Mouse (Mus musculus): ENCODE results near the gene Gpr149. TPM values are rescaled to one million over a fixed set of nuclear protein-coding genes. Genes with fewer than 3 reads are reported as not detected.

The Gpr149 gene
- polyA plus RNA-seq (2012; rRNA removed): 0.03 TPM in 1 of 2 replicates, not detected in the other

DNA sequence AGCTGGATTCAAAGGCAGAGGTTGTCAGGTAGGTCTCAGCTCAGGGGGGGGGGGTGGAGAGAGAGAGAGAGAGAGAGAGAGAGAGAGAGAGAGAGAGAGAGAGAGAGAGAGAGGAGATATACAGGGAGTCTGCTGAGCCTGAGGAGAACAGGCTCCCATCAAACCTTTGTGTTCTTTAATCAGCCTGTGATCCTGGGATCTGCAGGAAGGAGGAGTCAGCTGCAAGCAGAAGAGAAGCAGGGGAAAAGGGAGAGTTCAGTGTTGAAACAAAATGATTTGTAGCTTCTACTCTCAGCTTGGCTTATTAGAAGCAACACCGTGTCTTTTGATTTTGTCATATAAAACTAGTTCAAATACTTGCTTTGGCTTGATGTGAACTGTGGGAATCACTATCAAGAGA, at the start of gene Gpr149:
Gpr149 (minus strand) TSS at position 168 of the 400 bp plus-strand sequence.
- DNase-seq (ENCODE audit: low spot score): no peak

DNA sequence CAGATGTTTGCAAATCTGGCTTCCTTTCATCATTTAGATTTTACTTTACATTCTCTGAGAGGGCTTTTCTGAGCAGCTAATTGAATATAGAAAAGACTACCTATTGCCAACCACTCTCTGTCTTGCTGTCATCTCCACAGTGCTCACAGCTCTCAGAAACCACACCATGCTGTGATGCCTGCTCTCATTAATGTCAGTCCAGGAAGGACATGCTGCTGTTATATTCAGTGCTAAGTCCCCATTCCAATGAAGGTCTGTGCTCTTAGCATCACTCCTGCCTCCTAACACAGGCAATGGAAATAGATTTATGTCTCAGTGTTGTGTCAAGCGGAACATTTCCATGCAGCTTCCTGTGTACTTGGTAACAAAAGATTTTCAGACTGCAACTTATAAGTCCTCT, 45.6 kb upstream of the Gpr149 start:
- DNase-seq (ENCODE audit: low spot score): no peak

DNA sequence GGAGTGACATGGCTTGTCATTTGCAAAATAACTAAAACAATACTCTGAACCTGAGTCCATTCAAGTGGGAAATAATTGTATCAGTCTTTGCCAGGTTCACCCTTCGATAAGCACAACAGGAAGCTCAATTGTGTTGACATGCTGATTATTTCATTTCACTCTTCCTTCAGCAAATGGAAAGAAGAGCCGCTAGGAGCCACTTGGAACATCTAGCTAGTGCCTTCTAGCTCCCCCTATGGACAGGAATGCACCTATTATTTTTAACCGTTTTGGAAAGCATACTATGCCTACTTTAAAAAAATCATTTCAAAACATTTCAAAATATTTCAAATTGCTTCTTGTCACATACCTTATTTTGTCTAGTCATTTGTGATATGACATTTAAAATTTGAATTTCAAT, 5.9 kb upstream of the Gpr149 start:
- no peak for DNase-seq (ENCODE audit: low spot score)

DNA sequence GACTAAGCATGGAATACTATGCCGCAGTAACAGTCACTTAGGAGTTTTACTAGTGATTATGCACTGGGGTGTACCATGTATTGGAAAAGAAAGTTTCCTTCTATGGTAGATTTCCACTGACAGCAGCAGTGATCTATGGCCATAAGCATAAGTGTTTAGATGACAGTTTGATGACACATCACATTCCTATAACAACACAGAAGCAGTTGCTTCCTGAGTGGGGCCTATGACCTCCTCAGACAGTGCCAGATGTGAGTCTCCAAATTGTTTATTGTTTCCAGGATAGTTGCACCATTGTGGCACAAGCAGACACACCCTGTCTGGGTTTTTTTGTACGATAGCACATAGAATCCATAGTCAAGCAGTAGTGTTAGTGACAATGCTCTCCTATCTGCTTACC, 991 bp upstream of the Gpr149 start:
- no peak for DNase-seq (ENCODE audit: low spot score)

DNA sequence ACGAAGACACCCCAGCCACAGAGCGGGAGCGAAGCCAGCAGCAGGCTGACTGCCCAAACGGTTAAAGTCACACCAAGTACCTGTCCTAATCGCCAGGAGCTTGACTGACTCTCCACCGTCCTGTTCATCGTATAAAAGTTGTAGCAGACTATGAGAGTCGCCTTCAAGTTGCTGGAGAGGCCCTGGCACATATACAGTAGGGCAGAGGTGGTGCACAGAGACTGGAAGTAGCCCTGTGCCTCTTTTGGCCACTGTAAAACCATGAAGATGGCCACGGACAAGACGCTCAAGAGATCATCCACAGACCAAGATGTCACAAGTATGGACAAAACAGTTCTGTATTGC, 921 bp downstream of the Gpr149 start:
- DNase-seq (ENCODE audit: low spot score): no peak

DNA sequence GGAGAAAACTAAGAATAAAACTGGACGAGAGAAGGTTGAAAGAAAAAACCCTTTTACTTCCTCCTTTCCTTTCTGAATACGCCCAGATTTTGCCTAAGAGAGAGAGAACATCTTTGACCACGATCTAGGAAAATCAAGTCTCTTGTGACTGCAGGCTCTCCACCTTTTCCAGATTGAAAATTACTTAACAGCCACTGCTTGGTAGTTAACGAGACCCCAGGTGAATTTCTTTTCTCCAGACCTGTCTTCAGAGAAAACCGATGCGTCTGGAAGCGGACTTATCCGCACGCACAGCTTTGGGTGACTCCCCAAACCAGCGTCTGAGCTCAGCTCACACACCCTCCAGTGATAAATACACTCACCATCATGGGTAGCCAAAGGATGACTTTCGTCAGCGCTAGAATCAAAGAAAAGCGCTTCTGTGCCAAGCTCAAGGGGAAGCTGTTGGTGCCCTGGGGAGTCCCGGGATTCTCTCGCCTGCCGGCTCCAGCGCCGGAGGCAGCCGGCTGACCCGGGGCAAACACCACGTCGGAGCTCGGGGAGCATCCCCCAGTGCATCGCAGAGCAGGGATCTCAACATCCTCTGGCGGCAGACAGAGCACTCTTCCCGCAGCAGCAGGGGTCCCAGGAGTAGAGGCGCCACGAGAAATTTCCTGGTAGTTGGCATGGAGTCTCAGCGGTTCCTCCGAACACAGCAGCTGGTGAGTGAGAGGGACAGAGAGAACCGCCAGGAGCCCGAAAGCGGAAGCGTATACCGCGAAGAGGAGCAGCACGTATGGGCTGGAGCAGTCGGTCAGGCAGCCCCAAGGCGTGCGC, 1.5 kb downstream of the Gpr149 start:
- DNase-seq (ENCODE audit: low spot score): no peak

DNA sequence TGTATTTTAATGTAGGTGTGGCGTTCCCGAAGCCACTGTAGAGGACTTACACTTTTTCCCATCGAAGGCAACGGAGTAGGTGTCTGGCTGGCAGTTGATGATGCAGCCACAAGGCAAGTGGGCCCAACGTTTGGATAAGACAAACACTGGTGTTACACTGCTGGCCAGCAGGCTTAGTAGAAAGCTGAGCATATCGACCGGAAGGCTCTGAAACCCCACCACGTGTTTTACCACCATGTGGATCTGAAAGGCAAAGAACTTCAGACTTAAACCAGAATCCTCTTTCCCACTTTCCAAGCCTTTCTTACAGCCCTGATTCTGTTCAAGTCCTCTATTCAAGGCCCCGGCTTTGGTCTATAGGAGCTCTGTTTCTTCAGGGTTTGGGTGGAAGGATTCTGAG, 2.5 kb downstream of the Gpr149 start:
- DNase-seq (ENCODE audit: low spot score): no peak

DNA sequence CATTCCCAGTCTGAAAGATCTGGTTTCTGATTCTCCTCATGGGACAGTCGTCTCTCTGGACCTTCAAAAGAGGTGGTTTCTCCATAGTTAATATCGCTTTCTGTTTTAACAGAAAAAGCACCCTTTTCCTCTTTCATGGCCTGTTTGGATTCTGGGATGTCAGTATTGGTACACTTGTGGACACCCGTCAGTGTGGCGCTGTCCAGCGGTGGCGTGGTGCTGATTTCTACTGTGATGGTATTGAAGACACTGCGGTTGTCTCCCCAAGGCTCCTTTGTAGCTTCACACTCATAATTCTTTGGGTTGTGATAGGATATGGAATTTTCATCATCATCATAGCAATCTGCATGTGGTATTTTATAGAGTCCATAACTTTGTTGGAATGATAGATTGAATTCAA, 10.1 kb downstream of the Gpr149 start:
- no peak for DNase-seq (ENCODE audit: low spot score)

DNA sequence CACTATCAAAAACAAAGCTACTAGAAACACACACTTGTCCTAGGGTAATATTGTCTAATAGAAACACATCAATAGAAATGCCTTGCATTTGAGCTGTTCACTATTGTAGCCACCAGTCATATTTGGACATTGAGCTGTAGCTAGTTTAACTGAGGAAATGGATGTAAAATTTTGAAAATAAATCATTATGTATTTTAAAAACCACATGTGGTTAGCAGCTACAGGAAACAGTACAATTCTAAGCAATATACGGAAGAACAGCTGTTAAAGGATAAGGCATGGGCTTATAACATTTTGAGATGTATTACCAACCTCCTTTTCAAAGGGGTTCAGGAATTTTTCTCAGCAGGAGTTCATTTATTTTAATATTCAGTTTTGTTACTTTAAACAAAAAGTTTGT, 19.9 kb downstream of the Gpr149 start:
- no peak for DNase-seq (ENCODE audit: low spot score)

DNA sequence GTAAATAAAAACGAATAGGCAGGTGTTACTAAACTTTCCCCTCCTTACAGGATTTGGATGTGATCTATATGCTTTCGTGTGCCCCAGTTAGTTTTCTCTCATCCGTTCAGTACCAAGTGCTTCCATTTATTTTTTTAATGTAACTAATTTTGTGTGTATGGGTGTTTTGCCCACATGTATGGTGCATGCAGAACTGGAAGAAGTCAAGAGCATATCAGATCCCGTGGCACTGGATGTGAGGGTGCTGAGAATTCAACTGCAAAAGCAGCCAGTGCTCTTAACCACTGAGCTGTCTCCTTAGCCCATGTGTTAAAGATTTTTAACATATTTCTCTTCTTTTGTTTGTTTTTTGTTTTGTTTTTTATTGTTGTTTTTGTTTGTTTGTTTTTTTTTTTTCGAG, 77.3 kb downstream of the Gpr149 start:
- no peak for DNase-seq (ENCODE audit: low spot score)

DNA sequence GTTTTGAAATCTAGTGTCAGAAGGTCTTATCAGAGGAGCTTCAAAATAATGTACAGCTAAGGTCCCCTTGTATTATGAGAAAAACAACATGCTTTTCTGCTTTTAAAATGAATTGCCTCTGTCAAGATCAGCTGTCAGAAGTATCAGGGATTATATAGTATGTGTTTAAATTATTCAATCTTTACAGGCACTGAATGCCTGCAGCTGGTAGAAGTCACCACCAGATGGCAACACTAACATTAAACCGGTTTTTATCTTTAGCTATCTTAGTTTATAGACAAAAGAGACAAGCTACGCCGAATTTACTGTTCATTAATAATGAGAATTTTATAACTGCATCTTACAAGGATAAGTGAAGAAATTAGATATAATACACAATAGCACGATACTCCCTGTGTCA, 77.8 kb downstream of the Gpr149 start:
- DNase-seq (ENCODE audit: low spot score): no peak

DNA sequence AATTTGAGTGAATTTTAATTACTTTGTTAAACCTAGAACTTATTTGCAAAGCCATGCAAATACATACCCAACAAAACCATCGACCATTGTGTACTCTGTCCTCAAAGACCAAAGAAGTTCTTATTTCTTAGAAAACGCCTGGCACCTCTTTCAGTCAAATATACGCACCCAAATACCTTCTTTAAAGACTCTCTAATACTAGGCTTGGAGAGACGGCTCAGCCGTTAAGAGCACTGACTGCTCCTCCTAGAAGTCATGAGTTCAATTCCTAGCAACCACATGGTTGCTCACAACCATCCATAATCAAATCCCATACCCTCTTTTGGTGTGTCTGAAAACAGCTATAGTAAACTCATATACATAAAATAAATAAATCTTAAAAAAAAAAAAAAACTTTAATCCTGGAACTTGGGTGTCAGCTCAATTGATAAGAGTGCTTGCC, 97.7 kb downstream of the Gpr149 start:
- DNase-seq (ENCODE audit: low spot score): no peak

DNA sequence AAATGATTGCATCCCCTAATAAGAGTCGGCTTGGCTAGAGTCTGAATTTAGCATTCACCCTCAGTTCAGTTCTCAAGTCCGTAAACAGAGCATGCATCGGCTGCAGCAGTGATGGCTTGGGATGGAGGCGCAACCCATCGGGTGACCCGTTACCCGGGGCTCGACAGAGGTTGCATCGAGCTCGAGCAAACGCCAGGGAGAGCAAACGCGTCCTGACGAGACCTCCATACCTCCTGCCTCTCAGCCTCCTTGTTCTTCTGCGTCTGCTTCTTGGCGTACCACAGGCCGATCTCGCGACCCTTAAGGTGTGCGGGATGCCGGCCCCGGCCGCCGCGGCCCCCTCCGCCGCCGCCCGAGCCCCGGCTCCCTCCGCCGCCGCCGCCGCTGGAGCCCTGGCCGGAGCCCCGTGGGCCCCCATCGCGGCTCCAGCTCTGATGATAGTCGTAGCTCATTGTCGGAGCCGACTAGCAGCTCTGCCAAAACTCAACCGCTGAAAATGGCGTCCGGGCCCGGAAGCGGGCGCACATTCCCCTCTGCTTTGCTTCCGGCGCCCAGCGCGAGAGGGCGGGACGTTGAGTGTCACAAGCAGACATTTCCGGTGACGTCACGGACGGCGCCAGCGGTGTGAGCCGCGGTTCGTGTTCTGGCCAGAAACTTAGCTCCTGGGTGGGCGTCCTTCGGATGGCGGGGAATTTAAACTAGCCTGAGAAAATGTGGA, 98.3 kb downstream of the Gpr149 start, which contains the start of gene Dhx36:
Dhx36 (minus strand) TSS at position 517 of the 718 bp plus-strand sequence.
- peak; percentile 87 for DNase-seq (ENCODE audit: low spot score)

DNA sequence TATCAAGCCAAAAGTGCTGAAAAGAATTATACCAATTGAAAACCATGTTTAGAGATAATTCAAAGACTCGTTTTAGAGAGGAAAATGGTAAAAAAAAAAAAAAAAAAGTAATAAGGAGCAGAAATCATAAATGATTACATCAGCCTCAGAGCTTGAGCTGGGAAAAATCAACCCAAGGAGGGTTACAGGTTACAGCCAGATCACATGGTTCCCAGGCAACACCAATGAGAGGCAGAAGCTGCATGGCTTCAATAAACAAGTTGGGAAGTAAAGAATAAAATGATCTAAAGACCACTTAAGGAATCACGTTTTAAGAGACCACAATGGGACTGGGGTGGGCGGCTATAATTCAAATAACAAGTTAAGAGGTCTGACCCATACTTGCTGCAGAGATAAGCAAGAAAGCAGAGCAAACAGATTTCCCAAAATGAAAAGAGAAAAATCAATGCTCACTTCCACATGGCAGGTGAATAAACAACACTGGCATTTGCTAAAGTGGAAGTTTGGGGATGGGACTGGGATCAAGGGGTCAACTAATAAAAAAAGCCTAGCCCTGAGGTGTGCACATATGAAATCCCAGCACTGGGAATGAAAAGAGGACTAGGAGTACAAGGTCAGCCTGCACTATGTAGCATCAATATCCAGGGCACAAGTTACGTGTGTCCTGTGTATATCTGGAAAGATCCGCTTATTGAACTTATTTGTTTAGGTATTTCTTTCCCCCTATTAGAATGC, 99.6 kb downstream of the Gpr149 start:
- no peak for DNase-seq (ENCODE audit: low spot score)

DNA sequence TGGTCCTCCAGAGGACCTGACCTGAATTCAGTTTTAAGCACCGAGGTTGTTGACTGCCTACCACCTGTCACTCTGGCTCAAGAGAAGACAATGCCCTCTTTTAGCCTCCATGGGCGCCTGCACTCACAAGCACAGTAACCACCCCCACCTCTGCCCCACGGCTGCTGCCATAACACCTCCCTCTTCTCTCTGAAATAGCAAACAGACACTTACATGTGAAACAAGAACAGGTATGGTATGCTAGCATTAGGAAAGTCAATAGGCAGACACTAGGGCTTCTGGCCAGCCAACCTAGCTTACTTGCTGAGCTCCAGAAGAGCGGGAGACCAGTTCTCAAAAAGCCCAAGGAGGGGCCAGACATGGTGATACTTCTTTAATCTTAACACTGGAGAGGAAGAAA, 105.6 kb downstream of the Gpr149 start:
- no peak for DNase-seq (ENCODE audit: low spot score)

DNA sequence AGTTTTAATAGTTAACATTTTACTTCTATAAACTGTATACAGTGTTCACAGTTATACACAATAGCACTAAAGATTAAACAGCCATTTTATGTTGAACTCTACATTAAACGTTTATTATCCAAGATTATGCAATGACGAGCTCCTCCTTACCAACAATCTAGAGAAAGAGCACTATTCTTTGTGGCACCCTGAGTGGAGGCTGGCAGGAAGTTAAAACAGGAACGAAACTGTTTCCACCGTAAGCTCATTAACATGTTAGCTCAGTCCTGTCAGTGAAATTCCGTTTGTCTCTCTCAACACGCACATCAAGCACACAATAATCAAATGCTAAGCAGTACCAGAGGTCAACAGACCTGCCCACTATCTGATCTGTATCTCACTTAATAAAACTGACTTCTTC, 112.4 kb downstream of the Gpr149 start:
- no peak for DNase-seq (ENCODE audit: low spot score)

DNA sequence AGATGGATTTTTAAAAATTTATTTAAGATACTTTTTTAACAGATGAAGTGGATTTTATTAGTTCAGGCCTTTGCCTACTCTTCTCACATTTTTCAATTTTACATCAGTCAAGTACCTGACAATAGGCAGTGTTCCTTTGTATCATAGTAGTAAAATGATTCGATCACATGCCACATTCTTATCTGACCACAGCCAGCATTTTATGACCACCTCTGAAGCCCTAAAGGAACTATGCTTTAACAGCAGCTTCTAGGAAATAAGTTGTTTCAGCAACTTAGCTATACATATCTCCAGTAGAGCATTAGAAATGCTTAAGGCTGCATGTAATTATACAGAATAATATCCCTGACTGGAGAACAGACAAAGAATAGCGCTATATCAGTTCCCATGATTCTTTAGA, 120.6 kb downstream of the Gpr149 start:
- no peak for DNase-seq (ENCODE audit: low spot score)

Other genes starting within 250 kb of the Gpr149 start
- gene Dhx36, start 98.1 kb downstream of the Gpr149 start, polyA plus RNA-seq (2012; rRNA removed): 20.5 and 23.0 TPM in 2 replicates

Data from urinary bladder, adult 2 months (tissue).